In genomic region chr17:42430380-42430779, GRCm38 (mm10) we compare ENCODE assay signal across 21 mouse cellular contexts.
DNase-seq lines count a peak whose midpoint lies in the region; ATAC-seq lines count a peak whose summit lies in the region.
"Had no signal": no experiment of that assay in that cellular context is flagged by ENCODE, and none has a peak within 500 bp of the region (broad histone marks: within the 10 kb centered on the region; RNA-seq: fewer than 3 reads in every experiment).

No protein-coding gene starts in this region.

- peak; percentile 55 for ATAC-seq in frontal cortex, adult (ENCODE audit: low TSS enrichment)
- ATAC-seq: activated CD4-positive, CD25-positive, alpha-beta regulatory T cell, adult 4 months; CD4-positive, CD25-positive, alpha-beta regulatory T cell, adult 4 months; Patski had no signal

- no peak for DNase-seq in frontal cortex, postnatal 10 days (ENCODE audit: low spot score in 2 of 2)
- DNase-seq in right cerebral cortex, adult 18-20 months: peak; percentile 6
- DNase-seq in right cerebral cortex, adult 2 months (ENCODE audit: low spot score in 2 of 2): no peak
- DNase-seq in brain, adult 2 months (ENCODE audit: low read depth, low spot score): peak; percentile 61
- DNase-seq in telencephalon, adult 2 months (ENCODE audit: low read depth, low spot score): peak; percentile 31
- no peak for DNase-seq in gastrocnemius, adult 8-10 months (ENCODE audit: low spot score in 2 of 2)
- no peak for DNase-seq in adrenal gland, postnatal 36 days
- DNase-seq: adrenal gland, adult 2 months; adrenal gland, adult 8-10 months; adrenal gland, postnatal 10 days; adrenal gland, postnatal 14 days; adrenal gland, postnatal 25 days; B cell, adult 2 months; cerebellum, adult 11 months; cerebellum, adult 11-12 months; cerebellum, adult 18-20 months; cerebellum, adult 2 months had no signal

Comparison
In these comparisons a context has a peak if more than half of its experiments do, and no peak if none do; other contexts are left out.
1. DNase-seq: peak in right cerebral cortex, adult 18-20 months (single experiment), brain, adult 2 months (single experiment) and telencephalon, adult 2 months (single experiment); none in frontal cortex, postnatal 10 days (0 of 2), right cerebral cortex, adult 2 months (0 of 2), gastrocnemius, adult 8-10 months (0 of 2) and adrenal gland, postnatal 36 days (0 of 2).